ENCODE assay signal across 32 mouse cellular contexts in genomic region chr14:31773518-31773917, GRCm38 (mm10).
"Had no signal": no experiment of that assay in that cellular context is flagged by ENCODE, and none has a peak within 500 bp of the region (broad histone marks: within the 10 kb centered on the region; RNA-seq: fewer than 3 reads in every experiment).

No protein-coding gene starts in this region.

- DNase-seq: left cerebral cortex, postnatal 4 days; liver; liver, embryonic 13.5 days; liver, postnatal 0 days; lung, adult 18-20 months; lung, adult 2 months; lung, embryonic 14.5 days; lung, postnatal 10 days; lung, postnatal 14 days; lung, postnatal 36 days; lung, postnatal 4 days; midbrain, embryonic 14.5 days had no signal

- H3K4me3 ChIP-seq: limb, embryonic 10.5 days; limb, embryonic 12.5 days; limb, embryonic 13.5 days; limb, embryonic 15.5 days; liver, embryonic 12.5 days; liver, embryonic 13.5 days; liver, embryonic 15.5 days; lung, embryonic 15.5 days; megakaryocyte, embryonic 14.5 days; midbrain, embryonic 10.5 days; midbrain, embryonic 12.5 days; midbrain, embryonic 13.5 days; midbrain, embryonic 15.5 days; myocyte; neural tube, embryonic 12.5 days had no signal

- H3K9me3 ChIP-seq: limb, embryonic 10.5 days; limb, embryonic 12.5 days; limb, embryonic 13.5 days; limb, embryonic 15.5 days; liver, embryonic 12.5 days; liver, embryonic 13.5 days; liver, embryonic 15.5 days; lung, embryonic 15.5 days; megakaryocyte, embryonic 14.5 days; midbrain, embryonic 10.5 days; midbrain, embryonic 12.5 days; midbrain, embryonic 13.5 days; midbrain, embryonic 15.5 days; neural tube, embryonic 12.5 days had no signal

- H3K4me1 ChIP-seq: limb, embryonic 15.5 days; liver, embryonic 12.5 days; liver, embryonic 13.5 days; liver, embryonic 15.5 days; lung, embryonic 15.5 days; midbrain, embryonic 13.5 days; neural tube, embryonic 12.5 days had no signal

- H3K27me3 ChIP-seq: limb, embryonic 12.5 days; limb, embryonic 13.5 days; limb, embryonic 15.5 days; liver, embryonic 12.5 days; liver, embryonic 13.5 days; liver, embryonic 15.5 days; lung, embryonic 15.5 days; megakaryocyte, embryonic 14.5 days; midbrain, embryonic 12.5 days; midbrain, embryonic 13.5 days; midbrain, embryonic 15.5 days; neural tube, embryonic 12.5 days had no signal

- H3K36me3 ChIP-seq: limb, embryonic 10.5 days; liver, embryonic 12.5 days; liver, embryonic 13.5 days; liver, embryonic 15.5 days; lung, embryonic 15.5 days; midbrain, embryonic 10.5 days; midbrain, embryonic 12.5 days; midbrain, embryonic 13.5 days; midbrain, embryonic 15.5 days; neural tube, embryonic 12.5 days had no signal

- H3K4me2 ChIP-seq: limb, embryonic 12.5 days; limb, embryonic 13.5 days; limb, embryonic 15.5 days; liver, embryonic 11.5 days; liver, embryonic 12.5 days; liver, embryonic 13.5 days; liver, embryonic 15.5 days; lung, embryonic 14.5 days; lung, embryonic 15.5 days; midbrain, embryonic 11.5 days; midbrain, embryonic 12.5 days; midbrain, embryonic 13.5 days; midbrain, embryonic 15.5 days; neural tube, embryonic 12.5 days had no signal

- H3K27ac ChIP-seq: limb, embryonic 10.5 days; limb, embryonic 12.5 days; limb, embryonic 13.5 days; limb, embryonic 15.5 days; liver, embryonic 12.5 days; liver, embryonic 13.5 days; liver, embryonic 14.5 days; liver, embryonic 15.5 days; lung, embryonic 15.5 days; macrophage; midbrain, embryonic 10.5 days; midbrain, embryonic 12.5 days; midbrain, embryonic 13.5 days; midbrain, embryonic 15.5 days; neural tube, embryonic 12.5 days had no signal

- ATAC-seq: liver, embryonic 12.5 days; liver, postnatal 0 days; lung, postnatal 0 days; midbrain, embryonic 13.5 days; midbrain, embryonic 15.5 days; midbrain, embryonic 16.5 days had no signal

- H3K9ac ChIP-seq: limb, embryonic 12.5 days; limb, embryonic 13.5 days; limb, embryonic 15.5 days; liver, embryonic 12.5 days; liver, embryonic 13.5 days; liver, embryonic 14.5 days; liver, embryonic 15.5 days; liver, postnatal 0 days; lung, embryonic 14.5 days; lung, embryonic 15.5 days; midbrain, embryonic 12.5 days; midbrain, embryonic 13.5 days; midbrain, embryonic 15.5 days; neural tube, embryonic 12.5 days had no signal
